Mouse (Mus musculus): ENCODE data around the gene Dnajb3. TPM values are rescaled to one million over a fixed set of nuclear protein-coding genes. Genes with fewer than 3 reads are reported as not detected.

Dnajb3 gene
- total and polyA plus RNA-seq, 3 experiments = not detected

DNA sequence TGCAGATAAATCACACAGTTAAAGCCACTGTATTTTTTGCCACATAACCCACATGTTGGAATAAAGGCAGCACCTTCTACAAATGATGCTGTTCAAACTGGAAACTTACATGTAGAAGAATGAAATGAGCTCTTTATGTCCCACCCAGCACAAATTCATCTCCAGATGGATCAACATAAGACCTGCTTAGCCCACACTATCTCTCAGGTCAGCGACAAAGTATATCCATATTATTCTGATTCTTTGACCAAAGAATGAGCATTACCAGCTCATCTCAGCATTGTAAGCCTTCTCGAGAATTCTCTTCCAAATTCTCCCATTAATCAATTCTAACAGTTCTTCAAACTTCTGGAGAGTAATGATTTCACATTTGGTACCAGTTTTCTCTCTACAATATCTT lies 16.6 kb upstream of the Dnajb3 start:
- TF ChIP-seq IRF4 (IDR thresholded peaks at IDR 0.05; ENCODE audit: low read depth, low read length) (no peak), RCOR1 (conservative IDR thresholded peaks at IDR 0.05; ENCODE audit: low read depth, low read length) (no peak), MXI1 (IDR thresholded peaks at IDR 0.05; ENCODE audit: low read depth, low read length) (no peak), KAT2A (IDR thresholded peaks at IDR 0.05; ENCODE audit: insufficient replicate concordance, low read length) (no peak), CHD2 (IDR thresholded peaks at IDR 0.05; ENCODE audit: low read length) (no peak), MEF2A (IDR thresholded peaks at IDR 0.05; ENCODE audit: borderline replicate concordance, low read depth, low read length) (no peak), SMC3 (IDR thresholded peaks at IDR 0.05; ENCODE audit: low read depth, low read length) (no peak), EP300 (IDR thresholded peaks at IDR 0.05; ENCODE audit: low read length) (no peak), USF2 (conservative IDR thresholded peaks at IDR 0.05; ENCODE audit: low read depth, low read length) (no peak), BHLHE40 (IDR thresholded peaks at IDR 0.05; ENCODE audit: low read depth, low read length) (no peak), E2F4 (IDR thresholded peaks at IDR 0.05; ENCODE audit: insufficient replicate concordance, low read depth, low read length) (no peak), JUN (IDR thresholded peaks at IDR 0.05; ENCODE audit: insufficient read depth, low read depth, low read length) (no peak), JUND (conservative IDR thresholded peaks at IDR 0.05; ENCODE audit: low read depth, low read length) (no peak), CHD1 (IDR thresholded peaks at IDR 0.05; ENCODE audit: low read depth, low read length) (no peak)
- Histone ChIP-seq H3K9me3 (replicated peaks; ENCODE audit: low read length) (peaks cover 59% of the 10 kb centered on the region), H3K36me3 (replicated peaks in 1 of 2; ENCODE audit: control insufficient read depth in 1 of 2, insufficient read depth in 1 of 2, low read length in 1 of 2) (no peaks in the 10 kb centered on the region), H3K4me3 (replicated peaks in 1 of 3; ENCODE audit: low read depth in 2 of 3, low read length in 2 of 3, poor library complexity in 1 of 3) (no peak overlapping the region), H3K4me2 (ENCODE audit: insufficient read depth, low read depth, poor library complexity, severe bottlenecking) (no peak overlapping the region), H3K27me3 (replicated peaks) (no peaks in the 10 kb centered on the region), H3K9ac (ENCODE audit: insufficient read depth, low read depth) (no peak overlapping the region), H3K4me1 (ENCODE audit: control insufficient read depth in 1 of 2, insufficient read depth in 2 of 2) (0 out of 4 replicates have a peak, but pooled peaks cover 0 to 3% of the 10 kb centered on the region in 2 experiments), H3K27ac (ENCODE audit: insufficient read depth, low read depth) (no peak overlapping the region), H3K79me2 (replicated peaks; ENCODE audit: control insufficient read depth, extremely low read depth, insufficient read depth, poor library complexity, severe bottlenecking) (no peaks in the 10 kb centered on the region)
- in situ Hi-C loops (cut with MboI; ENCODE audit: low pct_ligation_motif_present, low pct_unique_long_range_greater_than_20kb, low sequenced_read_pairs) (no loop called here), dilution Hi-C loops (cut with MboI; ENCODE audit: extremely low pct_ligation_motif_present, extremely low pct_unique_long_range_greater_than_20kb, low sequenced_read_pairs) (no loop called here)
- DNase-seq (ENCODE audit: extremely low read depth) = no peak

- DNase-seq (ENCODE audit: extremely low read depth) = peak; percentile 1
- Histone ChIP-seq H3K4me1 (ENCODE audit: control insufficient read depth in 1 of 2, insufficient read depth in 2 of 2) (no peaks in the 10 kb centered on the region), H3K4me3 (replicated peaks in 1 of 3; ENCODE audit: low read depth in 2 of 3, low read length in 2 of 3, poor library complexity in 1 of 3) (no peak overlapping the region), H3K27ac (ENCODE audit: insufficient read depth, low read depth) (no peak overlapping the region), H3K9me3 (replicated peaks; ENCODE audit: low read length) (peaks cover 61% of the 10 kb centered on the region), H3K4me2 (ENCODE audit: insufficient read depth, low read depth, poor library complexity, severe bottlenecking) (no peak overlapping the region), H3K79me2 (replicated peaks; ENCODE audit: control insufficient read depth, extremely low read depth, insufficient read depth, poor library complexity, severe bottlenecking) (no peaks in the 10 kb centered on the region), H3K9ac (ENCODE audit: insufficient read depth, low read depth) (no peak overlapping the region), H3K27me3 (replicated peaks) (no peaks in the 10 kb centered on the region), H3K36me3 (replicated peaks in 1 of 2; ENCODE audit: control insufficient read depth in 1 of 2, insufficient read depth in 1 of 2, low read length in 1 of 2) (no peaks in the 10 kb centered on the region)
- in situ Hi-C loops (cut with MboI; ENCODE audit: low pct_ligation_motif_present, low pct_unique_long_range_greater_than_20kb, low sequenced_read_pairs) (no loop called here), dilution Hi-C loops (cut with MboI; ENCODE audit: extremely low pct_ligation_motif_present, extremely low pct_unique_long_range_greater_than_20kb, low sequenced_read_pairs) (no loop called here)
- TF ChIP-seq JUN (IDR thresholded peaks at IDR 0.05; ENCODE audit: insufficient read depth, low read depth, low read length) = no peak
- TF ChIP-seq RCOR1 (conservative IDR thresholded peaks at IDR 0.05; ENCODE audit: low read depth, low read length) = no peak
- TF ChIP-seq JUND (conservative IDR thresholded peaks at IDR 0.05; ENCODE audit: low read depth, low read length) = no peak
- no peak for TF ChIP-seq CHD2 (IDR thresholded peaks at IDR 0.05; ENCODE audit: low read length)
- no peak for TF ChIP-seq IRF4 (IDR thresholded peaks at IDR 0.05; ENCODE audit: low read depth, low read length)
- no peak for TF ChIP-seq SMC3 (IDR thresholded peaks at IDR 0.05; ENCODE audit: low read depth, low read length)
- TF ChIP-seq ELF1 (IDR thresholded peaks at IDR 0.05; ENCODE audit: low read depth, low read length) = no peak
- no peak for TF ChIP-seq USF2 (conservative IDR thresholded peaks at IDR 0.05; ENCODE audit: low read depth, low read length)
- no peak for TF ChIP-seq POLR2AphosphoS2 (IDR thresholded peaks at IDR 0.05; ENCODE audit: low read depth, low read length)
- TF ChIP-seq USF1 (IDR thresholded peaks at IDR 0.05; ENCODE audit: low read depth, low read length) = no peak
- no peak for TF ChIP-seq SIN3A (IDR thresholded peaks at IDR 0.05; ENCODE audit: low read length)
- no peak for TF ChIP-seq ZNF384 (IDR thresholded peaks at IDR 0.05; ENCODE audit: low read depth, low read length)
- TF ChIP-seq HCFC1 (IDR thresholded peaks at IDR 0.05; ENCODE audit: low read depth, low read length) = no peak
- TF ChIP-seq NELFE (IDR thresholded peaks at IDR 0.05; ENCODE audit: low read depth, low read length) = no peak
- TF ChIP-seq BHLHE40 (IDR thresholded peaks at IDR 0.05; ENCODE audit: low read depth, low read length) = no peak
- no peak for TF ChIP-seq KAT2A (IDR thresholded peaks at IDR 0.05; ENCODE audit: insufficient replicate concordance, low read length)
- no peak for TF ChIP-seq CTCF (conservative IDR thresholded peaks at IDR 0.05 in 1 of 2, IDR thresholded peaks at IDR 0.05 in 1 of 2; ENCODE audit: low read depth in 2 of 2, low read length in 2 of 2)
- TF ChIP-seq MYC (IDR thresholded peaks at IDR 0.05; ENCODE audit: low read depth, low read length) = no peak
- no peak for TF ChIP-seq MEF2A (IDR thresholded peaks at IDR 0.05; ENCODE audit: borderline replicate concordance, low read depth, low read length)
- TF ChIP-seq MAFK (IDR thresholded peaks at IDR 0.05; ENCODE audit: insufficient replicate concordance, low read length) = no peak
These were observed 14.8 kb upstream of the Dnajb3 start for GRCm38 (mm10) chr1:88220336-88220735.

Measured in CH12.LX (cell line).